Mouse (Mus musculus) forebrain, embryonic 11.5 days (tissue): ENCODE data around the gene B3gat3. TPM values are rescaled to one million over a fixed set of nuclear protein-coding genes. Genes with fewer than 3 reads are reported as not detected.

Source experiments
- ATAC-seq: fragments of 200-750 bp; cut with Nextera tagmentation; replicated peaks from 2 replicates; pipeline ENCODE4 v1.8.0; 2017; ENCODE audit warnings: moderate TSS enrichment; ENCODE audit not compliant: low FRiP score
- DNase-seq: peaks from one replicate; pipeline ENCODE4 v3.0.0-alpha.2; 2017; ENCODE audit warnings: low spot score
- H3K27ac ChIP-seq: fragments of 300-500 bp; sonication (generic); 2 replicates; pipeline ENCODE4 v1.5.1; 2014; ENCODE audit warnings: low read depth, low read length
- H3K27me3 ChIP-seq: fragments of 300-500 bp; sonication (generic); 2 replicates; pipeline ENCODE4 v1.6.1; 2014; ENCODE audit warnings: mild to moderate bottlenecking, low read length, mixed read lengths; ENCODE audit not compliant: control insufficient read depth, insufficient read depth
- H3K36me3 ChIP-seq: fragments of 300-500 bp; sonication (generic); 2 replicates; pipeline ENCODE4 v1.6.1; 2014; ENCODE audit warnings: mild to moderate bottlenecking, low read length, moderate library complexity, mixed read lengths; ENCODE audit not compliant: control insufficient read depth, insufficient read depth
- H3K4me1 ChIP-seq: fragments of 300-500 bp; sonication (generic); replicated peaks from 2 replicates; pipeline ENCODE4 v1.6.1; 2014; ENCODE audit warnings: low read length, mixed read lengths; ENCODE audit not compliant: control insufficient read depth, insufficient read depth
- H3K4me2 ChIP-seq: fragments of 300-500 bp; sonication (generic); 2 replicates; pipeline ENCODE4 v1.6.1; 2014; ENCODE audit warnings: low read depth, mild to moderate bottlenecking, low read length, moderate library complexity, mixed read lengths; ENCODE audit not compliant: severe bottlenecking
- H3K4me3 ChIP-seq: fragments of 300-500 bp; sonication (generic); 2 replicates; pipeline ENCODE4 v1.5.1; 2014; ENCODE audit warnings: low read depth, low read length
- H3K9ac ChIP-seq: fragments of 300-500 bp; sonication (generic); 2 replicates; pipeline ENCODE4 v1.6.1; 2014; ENCODE audit warnings: low read length
- H3K9me3 ChIP-seq: fragments of 300-500 bp; sonication (generic); 2 replicates; pipeline ENCODE4 v1.6.1; 2016; ENCODE audit warnings: low read length, mixed read lengths; ENCODE audit not compliant: control insufficient read depth
- WGBS: fragments of 180-500 bp; shearing (Covaris S2); extraction: QIAGEN DNeasy Blood & Tissue Kit; methylation state at CpG from one replicate; pipeline ENCODE4 v1.1.7; 2014; 5-methylcytosine and 5-hydroxymethylcytosine counted together
- polyA plus RNA-seq: library from polyadenylated mRNA; unstranded; fragments of >200 nt; fragmentation: Nextera tagmentation; extraction: Ambion mirVana; gene quantifications from 2 replicates; pipeline ENCODE4 v1.2.1, GENCODE M21; 2014

B3gat3 gene
- polyA plus RNA-seq, 1 experiment from 2014 or later: 55.0 TPM

- Histone ChIP-seq H3K4me3 (peak within 1 kb of the TSS; percentile 86), H3K9me3 (no peaks in the 10 kb centered on the region), H3K4me1 (peaks cover 7% of the 10 kb centered on the region), H3K9ac (peak within 1 kb of the TSS; percentile 77), H3K27ac (peak within 1 kb of the TSS; percentile 79), H3K36me3 (peaks cover 17% of the 10 kb centered on the region), H3K27me3 (no peaks in the 10 kb centered on the region), H3K4me2 (peak within 1 kb of the TSS; percentile 88)
- peak; percentile 90 for DNase-seq
- WGBS: 5% methylated on average over 46 of the region's 46 CpGs
- ATAC-seq: peak; percentile 95
Observed at GRCm38 (mm10) chr19:8953135-8954039, 33.2 kb downstream of the B3gat3 start, which contains the start of gene Tut1. Gene Tut1 (plus strand): TSS chr19:8953847.

- DNase-seq: no peak
- 4% methylated on average over 9 of the region's 9 CpGs for WGBS
- Histone ChIP-seq H3K9me3 (no peaks in the 10 kb centered on the region), H3K27me3 (no peaks in the 10 kb centered on the region), H3K27ac (0 out of 2 replicates have a peak overlapping the region, but pooled peaks have one; percentile 79), H3K36me3 (peaks cover 10% of the 10 kb centered on the region), H3K4me3 (peak overlapping the region; percentile 86), H3K9ac (peak overlapping the region; percentile 77), H3K4me1 (peaks cover 7% of the 10 kb centered on the region), H3K4me2 (peak overlapping the region; percentile 88)
- ATAC-seq: no peak
Observed at GRCm38 (mm10) chr19:8954171-8954570, 34.0 kb downstream of the B3gat3 start.

GRCm38 (mm10) chr19:8962256-8962655 lies 42.1 kb downstream of the B3gat3 start:
- peaks cover 13% of the 10 kb centered on the region; the same call in 1 of the 2 replicates for H3K36me3 ChIP-seq
- H3K4me1 ChIP-seq: peaks cover 2% of the 10 kb centered on the region; the same call in 1 of the 2 replicates
- ATAC-seq (no peak), DNase-seq (no peak)
- H3K4me2 ChIP-seq: no peak overlapping the region
- 89% methylated on average over 2 of the region's 2 CpGs for WGBS
- H3K27me3 ChIP-seq: no peaks in the 10 kb centered on the region
- H3K9ac ChIP-seq: no peak overlapping the region
- no peak overlapping the region for H3K27ac ChIP-seq
- no peak overlapping the region for H3K4me3 ChIP-seq
- no peaks in the 10 kb centered on the region for H3K9me3 ChIP-seq

GRCm38 (mm10) chr19:8965075-8965474 lies 44.9 kb downstream of the B3gat3 start:
- 87% methylated on average over 11 of the region's 11 CpGs for WGBS
- H3K27me3 ChIP-seq: no peaks in the 10 kb centered on the region
- H3K36me3 ChIP-seq: peaks cover 20% of the 10 kb centered on the region; the same call in 1 of the 2 replicates
- H3K4me2 ChIP-seq: no peak overlapping the region
- H3K4me3 ChIP-seq: no peak overlapping the region
- peaks cover 2% of the 10 kb centered on the region; the same call in 1 of the 2 replicates for H3K4me1 ChIP-seq
- no peak overlapping the region for H3K27ac ChIP-seq
- no peak for DNase-seq
- no peaks in the 10 kb centered on the region for H3K9me3 ChIP-seq
- H3K9ac ChIP-seq: no peak overlapping the region
- no peak for ATAC-seq

- H3K4me2 ChIP-seq: peak overlapping the region; percentile 64; the same call in 1 of the 2 replicates
- WGBS: 81% methylated on average over 8 of the region's 8 CpGs
- H3K9ac ChIP-seq: peak overlapping the region; percentile 52
- peaks cover 2% of the 10 kb centered on the region; the same call in 1 of the 2 replicates for H3K4me1 ChIP-seq
- peaks cover 27% of the 10 kb centered on the region; the same call in 1 of the 2 replicates for H3K36me3 ChIP-seq
- H3K27me3 ChIP-seq: no peaks in the 10 kb centered on the region
- peak overlapping the region; percentile 84; the same call in 1 of the 2 replicates for H3K4me3 ChIP-seq
- no peaks in the 10 kb centered on the region for H3K9me3 ChIP-seq
- DNase-seq (no peak), ATAC-seq (no peak)
- peak overlapping the region; percentile 58; the same call in 1 of the 2 replicates for H3K27ac ChIP-seq
Observed at GRCm38 (mm10) chr19:8965771-8966170, 45.6 kb downstream of the B3gat3 start.

GRCm38 (mm10) chr19:8966198-8966589 lies 46.0 kb downstream of the B3gat3 start:
- no peak for DNase-seq
- H3K4me2 ChIP-seq: peak overlapping the region; percentile 64
- no peak for ATAC-seq
- peaks cover 2% of the 10 kb centered on the region; the same call in 1 of the 2 replicates for H3K4me1 ChIP-seq
- no peaks in the 10 kb centered on the region for H3K27me3 ChIP-seq
- peak overlapping the region; percentile 58 for H3K27ac ChIP-seq
- WGBS: 43% methylated on average over 5 of the region's 5 CpGs
- H3K9ac ChIP-seq: peak overlapping the region; percentile 52
- H3K36me3 ChIP-seq: peaks cover 30% of the 10 kb centered on the region; the same call in 1 of the 2 replicates
- no peaks in the 10 kb centered on the region for H3K9me3 ChIP-seq
- H3K4me3 ChIP-seq: peak overlapping the region; percentile 84

- H3K9ac ChIP-seq: peak within 1 kb of the TSS; percentile 96
- H3K36me3 ChIP-seq: peaks cover 32% of the 10 kb centered on the region; the same call in 1 of the 2 replicates
- peak within 1 kb of the TSS; percentile 84 for H3K4me3 ChIP-seq
- H3K4me1 ChIP-seq: peaks cover 2% of the 10 kb centered on the region; the same call in 1 of the 2 replicates
- 2% methylated on average over 52 of the region's 52 CpGs for WGBS
- no peaks in the 10 kb centered on the region for H3K9me3 ChIP-seq
- H3K27me3 ChIP-seq: no peaks in the 10 kb centered on the region
- peak within 1 kb of the TSS; percentile 64 for H3K4me2 ChIP-seq
- DNase-seq: peak; percentile 99
- H3K27ac ChIP-seq: peak within 1 kb of the TSS; percentile 60
- peak; percentile 100 for ATAC-seq
Observed at GRCm38 (mm10) chr19:8966590-8967372, 46.6 kb downstream of the B3gat3 start, which contains the start of gene Eef1g. Gene Eef1g (plus strand): TSS chr19:8967041.

GRCm38 (mm10) chr19:8967373-8967743 lies 47.2 kb downstream of the B3gat3 start:
- H3K27ac ChIP-seq: peak overlapping the region; percentile 60
- peaks cover 35% of the 10 kb centered on the region; the same call in 1 of the 2 replicates for H3K36me3 ChIP-seq
- 0% methylated on average over 8 of the region's 8 CpGs for WGBS
- H3K9me3 ChIP-seq: no peaks in the 10 kb centered on the region
- peak; percentile 3; the same call in 1 of the 2 replicates for ATAC-seq
- H3K4me1 ChIP-seq: peaks cover 2% of the 10 kb centered on the region; the same call in 1 of the 2 replicates
- no peak for DNase-seq
- peak overlapping the region; percentile 84 for H3K4me3 ChIP-seq
- H3K27me3 ChIP-seq: no peaks in the 10 kb centered on the region
- H3K4me2 ChIP-seq: peak overlapping the region; percentile 64
- H3K9ac ChIP-seq: peak overlapping the region; percentile 96
